Mouse (Mus musculus) erythroblast, embryonic 14.5 days (primary cell): Measurements from ENCODE around the gene Ankrd1. TPM values are rescaled to one million over a fixed set of nuclear protein-coding genes. Genes with fewer than 3 reads are reported as not detected.

ENCODE experiments used
- H3K27me3 ChIP-seq: 2 replicates; pipeline ENCODE4 v1.6.1; 2012; ENCODE audit warnings: inconsistent platforms; ENCODE audit not compliant: control insufficient read depth
- H3K36me3 ChIP-seq: 2 replicates; pipeline ENCODE4 v1.6.1; 2012; ENCODE audit warnings: mild to moderate bottlenecking, inconsistent platforms; ENCODE audit not compliant: control insufficient read depth
- H3K4me1 ChIP-seq: 2 replicates; pipeline ENCODE4 v1.6.1; 2012; ENCODE audit warnings: inconsistent platforms; ENCODE audit not compliant: control insufficient read depth
- H3K4me3 ChIP-seq: replicated peaks from 2 replicates; pipeline ENCODE3; 2012; ENCODE audit warnings: moderate library complexity, mild to moderate bottlenecking, inconsistent platforms
- H3K9me3 ChIP-seq: 2 replicates; pipeline ENCODE4 v1.6.1; 2012; ENCODE audit warnings: low read length, inconsistent platforms, mixed read lengths; ENCODE audit not compliant: control insufficient read depth
- GATA1 ChIP-seq: IDR thresholded peaks from 2 replicates; pipeline ENCODE4 v1.6.1; 2012; ENCODE audit warnings: low read length, inconsistent platforms, mixed read lengths
- TAL1 ChIP-seq: IDR thresholded peaks from 3 replicates; pipeline ENCODE4 v1.6.1; 2012; ENCODE audit warnings: low read length, inconsistent platforms, mixed read lengths
- polyA plus RNA-seq: library from polyadenylated mRNA; stranded (reverse); fragments of >175 nt; gene quantifications from 2 replicates; pipeline ENCODE4 v1.2.3, GENCODE M21; 2012

Ankrd1 gene
- polyA plus RNA-seq, 1 experiment, result not detected

- Histone ChIP-seq H3K9me3 (no peaks in the 10 kb centered on the region), H3K27me3 (no peaks in the 10 kb centered on the region), H3K4me1 (no peaks in the 10 kb centered on the region), H3K4me3 (no peak overlapping the region), H3K36me3 (no peaks in the 10 kb centered on the region)
- no peak for TF ChIP-seq TAL1
- no peak for TF ChIP-seq GATA1
These were observed 13.8 kb upstream of the Ankrd1 start for GRCm38 (mm10) chr19:36133731-36134130.

GRCm38 (mm10) chr19:36133064-36133463 lies 13.2 kb upstream of the Ankrd1 start:
- TF ChIP-seq GATA1, result no peak
- no peak for TF ChIP-seq TAL1
- H3K4me3 ChIP-seq, result no peak overlapping the region
- H3K36me3 ChIP-seq, result no peaks in the 10 kb centered on the region
- H3K9me3 ChIP-seq, result no peaks in the 10 kb centered on the region
- no peaks in the 10 kb centered on the region for H3K4me1 ChIP-seq
- H3K27me3 ChIP-seq, result no peaks in the 10 kb centered on the region

DNA sequence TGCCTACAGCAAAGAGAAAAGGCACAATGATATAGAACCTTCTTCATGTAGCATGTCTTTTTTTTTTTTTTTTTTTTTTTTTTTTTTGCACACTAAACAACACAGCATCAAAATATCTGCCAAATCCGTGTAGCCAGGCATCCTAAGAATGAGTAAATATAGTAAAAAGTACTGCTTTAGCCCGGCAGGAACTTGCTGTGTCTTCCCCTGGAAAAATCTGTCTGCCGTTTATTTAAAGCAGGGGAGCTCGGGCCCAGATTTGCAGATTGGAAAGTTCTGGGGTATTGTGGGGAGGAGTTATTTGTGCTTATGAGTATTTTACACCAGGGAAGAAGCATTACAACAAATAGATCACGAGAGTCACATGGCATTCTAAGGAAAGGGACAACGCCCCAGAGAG lies 12.1 kb upstream of the Ankrd1 start:
- no peaks in the 10 kb centered on the region for H3K9me3 ChIP-seq
- no peak overlapping the region for H3K4me3 ChIP-seq
- no peaks in the 10 kb centered on the region for H3K36me3 ChIP-seq
- no peaks in the 10 kb centered on the region for H3K4me1 ChIP-seq
- TF ChIP-seq GATA1 (no peak), TAL1 (no peak)
- H3K27me3 ChIP-seq, result no peaks in the 10 kb centered on the region

DNA sequence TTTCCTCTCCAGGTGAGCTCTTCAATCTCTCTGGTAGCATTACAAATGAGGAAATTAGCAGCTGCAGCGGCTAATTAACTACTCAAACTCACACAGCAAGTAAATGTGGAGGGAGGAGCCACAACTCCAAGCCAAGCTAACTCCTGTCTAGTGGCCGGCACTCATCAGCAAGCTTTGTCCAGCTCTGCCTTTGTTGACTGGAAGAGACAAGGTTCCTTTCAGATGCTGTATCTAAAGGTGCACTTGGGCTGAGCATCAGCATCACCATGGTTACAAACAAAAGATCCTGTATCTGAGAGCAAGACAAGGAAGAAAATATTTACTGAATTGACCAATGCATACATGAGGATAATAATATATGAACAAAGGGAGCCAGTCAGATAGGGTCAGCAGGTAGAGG lies 10.3 kb upstream of the Ankrd1 start:
- no peaks in the 10 kb centered on the region for H3K36me3 ChIP-seq
- no peaks in the 10 kb centered on the region for H3K4me1 ChIP-seq
- no peaks in the 10 kb centered on the region for H3K27me3 ChIP-seq
- no peak overlapping the region for H3K4me3 ChIP-seq
- TF ChIP-seq GATA1, result no peak
- no peak for TF ChIP-seq TAL1
- H3K9me3 ChIP-seq, result no peaks in the 10 kb centered on the region

GRCm38 (mm10) chr19:36129643-36130042 lies 9.7 kb upstream of the Ankrd1 start:
- Histone ChIP-seq H3K4me3 (no peak overlapping the region), H3K4me1 (no peaks in the 10 kb centered on the region)

GRCm38 (mm10) chr19:36129213-36129612 lies 9.3 kb upstream of the Ankrd1 start:
- TF ChIP-seq GATA1 (no peak), TAL1 (no peak)
- Histone ChIP-seq H3K4me3 (no peak overlapping the region), H3K4me1 (no peaks in the 10 kb centered on the region), H3K27me3 (no peaks in the 10 kb centered on the region), H3K9me3 (no peaks in the 10 kb centered on the region), H3K36me3 (no peaks in the 10 kb centered on the region)

More at GRCm38 (mm10) chr19:36129643-36130042, 9.7 kb upstream of the Ankrd1 start:
- no peak for TF ChIP-seq TAL1
- TF ChIP-seq GATA1, result no peak
- Histone ChIP-seq H3K36me3 (no peaks in the 10 kb centered on the region), H3K27me3 (no peaks in the 10 kb centered on the region), H3K9me3 (no peaks in the 10 kb centered on the region)

DNA sequence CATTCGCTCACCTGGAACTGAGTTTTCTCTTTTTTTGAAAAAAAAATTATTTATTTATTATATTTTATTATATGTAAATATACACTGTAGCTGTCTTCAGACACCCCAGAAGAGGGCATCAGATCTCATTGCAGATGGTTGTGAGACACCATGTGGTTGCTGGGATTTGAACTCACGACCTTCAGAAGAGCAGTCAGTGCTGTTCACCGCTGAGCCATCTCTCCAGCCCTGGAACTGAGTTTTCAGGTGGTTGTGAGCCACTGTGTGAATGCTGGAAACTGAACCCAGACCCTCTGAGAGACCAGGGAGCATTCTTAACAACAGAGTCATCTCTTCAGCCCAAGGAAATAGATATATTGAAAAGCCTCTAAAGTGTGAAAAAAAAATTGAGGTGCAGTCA lies 8.5 kb upstream of the Ankrd1 start:
- TF ChIP-seq GATA1, result no peak
- no peak for TF ChIP-seq TAL1
- no peaks in the 10 kb centered on the region for H3K27me3 ChIP-seq
- H3K9me3 ChIP-seq, result peaks cover 4% of the 10 kb centered on the region; the same call in 1 of the 2 replicates
- no peaks in the 10 kb centered on the region for H3K4me1 ChIP-seq
- H3K36me3 ChIP-seq, result no peaks in the 10 kb centered on the region
- H3K4me3 ChIP-seq, result no peak overlapping the region

- Histone ChIP-seq H3K27me3 (no peaks in the 10 kb centered on the region), H3K4me3 (no peak overlapping the region), H3K36me3 (no peaks in the 10 kb centered on the region), H3K4me1 (no peaks in the 10 kb centered on the region), H3K9me3 (peaks cover 4% of the 10 kb centered on the region; the same call in 1 of the 2 replicates)
- no peak for TF ChIP-seq GATA1
- no peak for TF ChIP-seq TAL1
These were observed 4.3 kb upstream of the Ankrd1 start for GRCm38 (mm10) chr19:36124203-36124602.

DNA sequence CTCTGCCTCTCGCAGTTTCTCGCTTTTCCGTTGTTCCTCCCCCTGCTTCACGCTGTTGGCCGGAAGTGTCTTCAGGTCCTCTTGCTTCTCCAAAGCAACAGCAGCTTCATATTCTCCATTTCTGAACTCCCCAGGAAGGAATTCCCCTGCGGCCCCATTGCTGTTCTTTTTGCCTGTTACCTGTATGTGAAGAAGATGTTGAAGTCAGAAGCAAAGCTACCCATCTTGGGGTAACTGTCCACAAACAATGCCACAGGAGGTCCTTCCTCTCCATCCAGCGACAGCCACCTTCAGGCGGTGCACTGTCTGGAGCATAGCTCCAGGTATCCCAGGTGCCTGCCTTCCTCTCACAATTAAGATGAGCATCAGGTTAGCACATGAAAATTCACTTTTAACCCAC lies 680 bp downstream of the Ankrd1 start:
- TF ChIP-seq TAL1, result no peak
- no peak for TF ChIP-seq GATA1
- no peaks in the 10 kb centered on the region for H3K27me3 ChIP-seq
- no peaks in the 10 kb centered on the region for H3K36me3 ChIP-seq
- H3K4me3 ChIP-seq, result no peak overlapping the region
- no peaks in the 10 kb centered on the region for H3K4me1 ChIP-seq
- peaks cover 4% of the 10 kb centered on the region; the same call in 1 of the 2 replicates for H3K9me3 ChIP-seq

GRCm38 (mm10) chr19:36116185-36116584 lies 3.7 kb downstream of the Ankrd1 start:
- no peak for TF ChIP-seq TAL1
- no peak for TF ChIP-seq GATA1
- H3K4me3 ChIP-seq, result no peak overlapping the region
- H3K36me3 ChIP-seq, result no peaks in the 10 kb centered on the region
- H3K4me1 ChIP-seq, result no peaks in the 10 kb centered on the region
- H3K27me3 ChIP-seq, result no peaks in the 10 kb centered on the region
- no peaks in the 10 kb centered on the region for H3K9me3 ChIP-seq
